10 mouse cellular contexts compared by ENCODE assay signal in genomic region chr9:118881281-118881945, GRCm38 (mm10). TPM values are rescaled to one million over a fixed set of nuclear protein-coding genes. Genes with fewer than 3 reads are reported as not detected.
A peak's percentile ranks its signal among the peaks of the same experiment; 100 is the strongest.
DNase-seq lines count a peak whose midpoint lies in the region; ATAC-seq and TF ChIP-seq lines count a peak whose summit lies in the region.
"Had no signal": no experiment of that assay in that cellular context is flagged by ENCODE, and none has a peak within 500 bp of the region (broad histone marks: within the 10 kb centered on the region; RNA-seq: fewer than 3 reads in every experiment).

No protein-coding gene starts in this region.

- TF ChIP-seq CTCF in layer of hippocampus, adult 2 months (conservative IDR thresholded peaks at IDR 0.05), result peak; percentile 79
- peak; percentile 39; the same call in 1 of the 2 replicates for TF ChIP-seq CTCF in embryonic fibroblast, embryonic 13.5 days (IDR thresholded peaks at IDR 0.05; ENCODE audit: borderline replicate concordance, insufficient read depth, low read length)
- TF ChIP-seq CTCF in stomach, postnatal 0 days (IDR thresholded peaks at IDR 0.05; ENCODE audit: low read depth), result peak; percentile 69

- no peak overlapping the region for H3K4me3 ChIP-seq in layer of hippocampus, adult 2 months
- H3K4me3 ChIP-seq in embryonic fibroblast, embryonic 13.5 days (ENCODE audit: insufficient read depth, low read length), result no peak overlapping the region
- H3K4me3 ChIP-seq in stomach, postnatal 0 days (ENCODE audit: low read depth, low read length), result no peak overlapping the region
- H3K4me3 ChIP-seq in heart, embryonic 11.5 days (ENCODE audit: low read depth, low read length), result no peak overlapping the region
- H3K4me3 ChIP-seq: midbrain, embryonic 12.5 days; stomach, embryonic 15.5 days had no signal

- no peaks in the 10 kb centered on the region for H3K4me1 ChIP-seq in embryonic fibroblast, embryonic 13.5 days (ENCODE audit: control insufficient read depth, insufficient read depth, low read length)
- H3K4me1 ChIP-seq in stomach, postnatal 0 days (replicated peaks; ENCODE audit: control insufficient read depth, insufficient read depth), result no peaks in the 10 kb centered on the region
- peaks cover 13% of the 10 kb centered on the region for H3K4me1 ChIP-seq in heart, embryonic 11.5 days (ENCODE audit: control insufficient read depth, insufficient read depth, low read length)
- H3K4me1 ChIP-seq: midbrain, embryonic 12.5 days; stomach, embryonic 15.5 days had no signal

- no peaks in the 10 kb centered on the region for H3K36me3 ChIP-seq in stomach, postnatal 0 days (ENCODE audit: control insufficient read depth, insufficient read depth, low read length)
- H3K36me3 ChIP-seq in heart, embryonic 11.5 days (ENCODE audit: control insufficient read depth, insufficient read depth, low read length), result no peaks in the 10 kb centered on the region
- H3K36me3 ChIP-seq: midbrain, embryonic 12.5 days had no signal

- WGBS in stomach, postnatal 0 days, result 81% methylated on average over 7 of the region's 7 CpGs
- 70% methylated on average over 7 of the region's 7 CpGs for WGBS in heart, embryonic 11.5 days (ENCODE audit: insufficient replicate concordance)

- no peak for TF ChIP-seq POLR2A in embryonic fibroblast, embryonic 13.5 days (IDR thresholded peaks at IDR 0.05; ENCODE audit: low read depth, low read length)

- no peaks in the 10 kb centered on the region for H3K27me3 ChIP-seq in stomach, postnatal 0 days (ENCODE audit: control insufficient read depth, insufficient read depth, low read length)
- no peaks in the 10 kb centered on the region for H3K27me3 ChIP-seq in heart, embryonic 11.5 days (ENCODE audit: control insufficient read depth, insufficient read depth, low read length)
- H3K27me3 ChIP-seq: midbrain, embryonic 12.5 days; stomach, embryonic 15.5 days had no signal

- H3K9me3 ChIP-seq in stomach, postnatal 0 days (ENCODE audit: control insufficient read depth, low read length), result no peaks in the 10 kb centered on the region
- no peaks in the 10 kb centered on the region for H3K9me3 ChIP-seq in heart, embryonic 11.5 days (replicated peaks; ENCODE audit: control insufficient read depth, low read length)
- H3K9me3 ChIP-seq: midbrain, embryonic 12.5 days; stomach, embryonic 15.5 days had no signal

- H3K27ac ChIP-seq in layer of hippocampus, adult 2 months, result no peak overlapping the region
- H3K27ac ChIP-seq in embryonic fibroblast, embryonic 13.5 days (ENCODE audit: insufficient read depth, low read length), result no peak overlapping the region
- no peak overlapping the region for H3K27ac ChIP-seq in stomach, postnatal 0 days (replicated peaks)
- no peak overlapping the region for H3K27ac ChIP-seq in heart, embryonic 11.5 days (ENCODE audit: low read depth, low read length)
- H3K27ac ChIP-seq: midbrain, embryonic 12.5 days; stomach, embryonic 15.5 days had no signal

- H3K4me2 ChIP-seq in stomach, postnatal 0 days (replicated peaks; ENCODE audit: low read depth), result no peak overlapping the region
- H3K4me2 ChIP-seq in heart, embryonic 11.5 days, result no peak overlapping the region
- H3K4me2 ChIP-seq: midbrain, embryonic 12.5 days; stomach, embryonic 15.5 days had no signal

- ATAC-seq in stomach, postnatal 0 days (ENCODE audit: low FRiP score, low TSS enrichment), result no peak
- no peak for ATAC-seq in heart, embryonic 11.5 days (replicated peaks; ENCODE audit: insufficient number of reproducible peaks, low FRiP score, low TSS enrichment)

- no peak for DNase-seq in layer of hippocampus, adult 2 months (ENCODE audit: low spot score in 2 of 2)
- DNase-seq in layer of hippocampus, postnatal 10 days (ENCODE audit: low spot score in 2 of 2), result no peak
- peak; percentile 64 for DNase-seq in ZHBTc4 (ENCODE audit: low read depth, low spot score)
- peak; percentile 38 for DNase-seq in stomach, postnatal 0 days (ENCODE audit: low spot score)
- DNase-seq in urinary bladder, postnatal 25 days (ENCODE audit: low spot score), result no peak
- DNase-seq in MN1 (ENCODE audit: low spot score), result no peak

- H3K9ac ChIP-seq in stomach, postnatal 0 days (ENCODE audit: low read length), result no peak overlapping the region
- no peak overlapping the region for H3K9ac ChIP-seq in heart, embryonic 11.5 days (ENCODE audit: low read depth, low read length)
- H3K9ac ChIP-seq: midbrain, embryonic 12.5 days; stomach, embryonic 15.5 days had no signal

- TF ChIP-seq EP300 in stomach, postnatal 0 days (optimal IDR thresholded peaks at IDR 0.05), result no peak

RNA-seq across cellular contexts. Expression of gene Ctdspl, which starts 44.8 kb away (rescaled TPM):
- 10 to 100 TPM; 23.9 to 28.0 TPM for total RNA-seq in layer of hippocampus, adult 2 months (2021)
- total RNA-seq in layer of hippocampus, postnatal 10 days (2021), result 10 to 100 TPM; 17.0 to 19.0 TPM
- polyA plus RNA-seq in embryonic fibroblast, embryonic 13.5 days (2011; ENCODE audit: insufficient read length, low read depth, missing spikeins), result 17.5 and 25.1 TPM in 2 replicates
- polyA plus RNA-seq in stomach, postnatal 0 days (2015; fragmentation: Nextera tagmentation; extraction: Ambion mirVana), result 7.4 and 9.0 TPM in 2 replicates
- 8.5 and 10.5 TPM in 2 replicates for polyA plus RNA-seq in heart, embryonic 11.5 days (2014; fragmentation: Nextera tagmentation; extraction: Ambion mirVana)

Comparison
In these comparisons a context has a peak if more than half of its experiments do, and no peak if none do; other contexts are left out.
1. DNase-seq: peak in ZHBTc4 (single experiment) and stomach, postnatal 0 days (single experiment); none in layer of hippocampus, adult 2 months (0 of 2), layer of hippocampus, postnatal 10 days (0 of 2), urinary bladder, postnatal 25 days (single experiment) and MN1 (single experiment).
2. Peak in every context shown above with its lines, with median percentiles within 50 percentile points of each other: CTCF ChIP-seq.